ENCODE assay signal across 18 mouse cellular contexts in the genomic region with DNA sequence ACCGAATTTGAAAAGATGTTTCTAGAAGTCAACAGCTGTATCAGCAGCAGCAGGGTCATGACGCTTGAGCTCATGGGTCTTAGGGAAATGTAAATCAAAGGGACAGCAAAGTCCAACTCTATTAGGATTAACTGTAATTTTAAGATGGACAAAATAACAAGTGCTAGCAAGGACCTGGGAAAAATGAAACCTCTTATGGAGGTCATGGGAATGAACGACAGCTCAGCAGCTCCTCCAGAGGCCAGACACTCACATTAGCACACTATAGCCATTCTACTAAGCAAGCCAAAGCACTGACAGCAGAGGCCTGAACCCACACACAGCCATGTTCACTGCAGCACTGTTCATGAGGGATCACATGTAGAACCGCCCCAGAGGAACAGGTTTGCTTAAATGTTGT. TPM values are rescaled to one million over a fixed set of nuclear protein-coding genes. Genes with fewer than 3 reads are reported as not detected.
DNase-seq lines count a peak whose midpoint lies in the region; ATAC-seq and TF ChIP-seq lines count a peak whose summit lies in the region.
"Had no signal": no experiment of that assay in that cellular context is flagged by ENCODE, and none has a peak within 500 bp of the region (broad histone marks: within the 10 kb centered on the region; RNA-seq: fewer than 3 reads in every experiment).

No protein-coding gene starts in this region.

- no peak overlapping the region for H3K9ac ChIP-seq in forebrain, embryonic 12.5 days

- TF ChIP-seq POLR2A in kidney, adult 2 months (IDR thresholded peaks at IDR 0.05; ENCODE audit: low read depth, low read length), result no peak
- no peak for TF ChIP-seq POLR2A in brain, embryonic 14.5 days (IDR thresholded peaks at IDR 0.05; ENCODE audit: borderline replicate concordance, extremely low read depth, insufficient read depth, insufficient read length, poor library complexity, severe bottlenecking)

- H3K27ac ChIP-seq in kidney, adult 2 months (ENCODE audit: insufficient read depth, low read depth, low read length), result no peak overlapping the region
- H3K27ac ChIP-seq in forebrain, embryonic 12.5 days, result no peak overlapping the region
- no peak overlapping the region for H3K27ac ChIP-seq in forebrain, embryonic 10.5 days
- H3K27ac ChIP-seq: left cerebral cortex, adult 2 months; midbrain, embryonic 10.5 days had no signal

- no peaks in the 10 kb centered on the region for H3K9me3 ChIP-seq in forebrain, embryonic 12.5 days
- H3K9me3 ChIP-seq in forebrain, embryonic 10.5 days, result no peaks in the 10 kb centered on the region
- H3K9me3 ChIP-seq: midbrain, embryonic 10.5 days had no signal

- no peaks in the 10 kb centered on the region for H3K27me3 ChIP-seq in kidney, adult 2 months (replicated peaks; ENCODE audit: control insufficient read depth, insufficient read depth, low read length)
- no peaks in the 10 kb centered on the region for H3K27me3 ChIP-seq in forebrain, embryonic 12.5 days
- no peaks in the 10 kb centered on the region for H3K27me3 ChIP-seq in forebrain, embryonic 10.5 days (ENCODE audit: poor library complexity, severe bottlenecking)

- peak; percentile 38; the same call in 1 of the 2 replicates for TF ChIP-seq CTCF in kidney, adult 2 months (conservative IDR thresholded peaks at IDR 0.05; ENCODE audit: insufficient read depth, insufficient read length, low read depth, low read length)
- peak; percentile 28; the same call in 1 of the 2 replicates for TF ChIP-seq CTCF in brain, embryonic 14.5 days (IDR thresholded peaks at IDR 0.05; ENCODE audit: borderline replicate concordance, extremely low read depth, insufficient read depth, insufficient read length)

- no peak for ATAC-seq in CD4-positive, CD25-positive, alpha-beta regulatory T cell, adult 4 months
- ATAC-seq in forebrain, embryonic 12.5 days (ENCODE audit: low FRiP score), result no peak

- no peaks in the 10 kb centered on the region for H3K4me1 ChIP-seq in kidney, adult 2 months (ENCODE audit: control insufficient read depth, insufficient read depth, low read length)
- no peaks in the 10 kb centered on the region for H3K4me1 ChIP-seq in forebrain, embryonic 12.5 days
- H3K4me1 ChIP-seq in forebrain, embryonic 10.5 days, result peaks cover 8% of the 10 kb centered on the region; the same call in 1 of the 2 replicates
- H3K4me1 ChIP-seq: midbrain, embryonic 10.5 days had no signal

- WGBS in kidney, adult 2 months, result 74% methylated on average over 4 of the region's 4 CpGs
- 77% methylated on average over 4 of the region's 4 CpGs for WGBS in forebrain, embryonic 12.5 days
- WGBS in forebrain, embryonic 10.5 days, result 75% methylated on average over 4 of the region's 4 CpGs

- no peaks in the 10 kb centered on the region for H3K36me3 ChIP-seq in kidney, adult 2 months (ENCODE audit: control insufficient read depth, insufficient read depth, low read length)
- no peaks in the 10 kb centered on the region for H3K36me3 ChIP-seq in forebrain, embryonic 12.5 days (replicated peaks)
- H3K36me3 ChIP-seq in forebrain, embryonic 10.5 days (replicated peaks), result no peaks in the 10 kb centered on the region
- H3K36me3 ChIP-seq: midbrain, embryonic 10.5 days had no signal

- H3K4me2 ChIP-seq in forebrain, embryonic 12.5 days, result no peak overlapping the region

- H3K4me3 ChIP-seq in kidney, adult 2 months (ENCODE audit: insufficient read depth, low read depth, low read length), result no peak overlapping the region
- H3K4me3 ChIP-seq in forebrain, embryonic 12.5 days (replicated peaks), result no peak overlapping the region
- H3K4me3 ChIP-seq in forebrain, embryonic 10.5 days, result no peak overlapping the region
- H3K4me3 ChIP-seq: erythroblast, embryonic 14.5 days; left cerebral cortex, adult 2 months; midbrain, embryonic 10.5 days; myocyte had no signal

- peak; percentile 50 for DNase-seq in CD4-positive, CD25-positive, alpha-beta regulatory T cell, adult 2 months (ENCODE audit: low read depth, low spot score)
- DNase-seq in kidney, adult 2 months, result no peak
- DNase-seq in kidney, postnatal 25 days, result no peak
- DNase-seq in 3T3-L1 (ENCODE audit: low read depth, low spot score), result peak; percentile 44
- no peak for DNase-seq in brain, embryonic 14.5 days (ENCODE audit: low read depth)
- no peak for DNase-seq in forebrain, embryonic 10.5 days (ENCODE audit: extremely low spot score, low spot score)
- DNase-seq: adrenal gland, adult 2 months; cerebellum, adult 9-10 months; lung, postnatal 10 days; thymus, postnatal 25 days had no signal

RNA-seq across cellular contexts. Expression of gene Enthd1, which starts 7.2 kb away (rescaled TPM):
- under 1 TPM in 1 of 2 experiments, not detected in 1; 0.24 TPM for polyA plus RNA-seq in CD4-positive, CD25-positive, alpha-beta regulatory T cell, adult 4 months (2017; shearing (Covaris generic))
- not detected in 2 replicates for polyA plus RNA-seq in kidney, adult 2 months (2012; rRNA removed)
- polyA plus RNA-seq in brain, embryonic 14.5 days (2012; rRNA removed), result not detected in 2 replicates
- polyA plus RNA-seq in forebrain, embryonic 12.5 days (2016; fragmentation: Nextera tagmentation; extraction: Ambion mirVana), result not detected in 2 replicates
- polyA plus RNA-seq in forebrain, embryonic 10.5 days (2016; fragmentation: Nextera tagmentation; extraction: Ambion mirVana), result not detected in 2 replicates
- polyA plus RNA-seq: adrenal gland, adult 2 months; erythroblast, embryonic 14.5 days; heart, embryonic 16.5 days; midbrain, embryonic 10.5 days; myocyte; stomach, embryonic 14.5 days had no signal

RNA-seq across cellular contexts. Expression of gene Grap2, which starts 14.6 kb away (rescaled TPM):
- 10 to 100 TPM; 37.7 to 55.0 TPM for polyA plus RNA-seq in CD4-positive, CD25-positive, alpha-beta regulatory T cell, adult 4 months (2017; shearing (Covaris generic))
- polyA plus RNA-seq in kidney, adult 2 months (2012; rRNA removed), result 0.31 and 2.5 TPM in 2 replicates
- 0.30 and 0.49 TPM in 2 replicates for polyA plus RNA-seq in brain, embryonic 14.5 days (2012; rRNA removed)
- 1.8 and 2.8 TPM in 2 replicates for polyA plus RNA-seq in forebrain, embryonic 12.5 days (2016; fragmentation: Nextera tagmentation; extraction: Ambion mirVana)
- polyA plus RNA-seq in forebrain, embryonic 10.5 days (2016; fragmentation: Nextera tagmentation; extraction: Ambion mirVana), result 1.4 and 1.5 TPM in 2 replicates
- polyA plus RNA-seq: myocyte had no signal

Comparison
In these comparisons a context has a peak if more than half of its experiments do, and no peak if none do; other contexts are left out.
1. DNase-seq: peak in CD4-positive, CD25-positive, alpha-beta regulatory T cell, adult 2 months (single experiment) and 3T3-L1 (single experiment); none in kidney, adult 2 months (single experiment), kidney, postnatal 25 days (0 of 2), brain, embryonic 14.5 days (single experiment) and forebrain, embryonic 10.5 days (single experiment).
2. RNA of gene Grap2, which starts 14.6 kb away (polyA plus RNA-seq): 37.7 to 55.0 TPM in CD4-positive, CD25-positive, alpha-beta regulatory T cell, adult 4 months; 1.8 to 2.8 TPM in forebrain, embryonic 12.5 days, 0.31 to 2.5 TPM in kidney, adult 2 months, 1.4 to 1.5 TPM in forebrain, embryonic 10.5 days and 0.30 to 0.49 TPM in brain, embryonic 14.5 days; every median in the first group is over 10 times any median in the second.